Mouse (Mus musculus) forebrain, embryonic 11.5 days (tissue): ENCODE measurements around the gene Mrgpra6. TPM values are rescaled to one million over a fixed set of nuclear protein-coding genes. Genes with fewer than 3 reads are reported as not detected.

Experiments
- ATAC-seq: fragments of 200-750 bp; cut with Nextera tagmentation; replicated peaks from 2 replicates; pipeline ENCODE4 v1.8.0; 2017; ENCODE audit warnings: moderate TSS enrichment; ENCODE audit not compliant: low FRiP score
- DNase-seq: peaks from one replicate; pipeline ENCODE4 v3.0.0-alpha.2; 2017; ENCODE audit warnings: low spot score
- H3K27ac ChIP-seq: fragments of 300-500 bp; sonication (generic); 2 replicates; pipeline ENCODE4 v1.5.1; 2014; ENCODE audit warnings: low read depth, low read length
- H3K27me3 ChIP-seq: fragments of 300-500 bp; sonication (generic); 2 replicates; pipeline ENCODE4 v1.6.1; 2014; ENCODE audit warnings: mild to moderate bottlenecking, low read length, mixed read lengths; ENCODE audit not compliant: control insufficient read depth, insufficient read depth
- H3K36me3 ChIP-seq: fragments of 300-500 bp; sonication (generic); 2 replicates; pipeline ENCODE4 v1.6.1; 2014; ENCODE audit warnings: mild to moderate bottlenecking, low read length, moderate library complexity, mixed read lengths; ENCODE audit not compliant: control insufficient read depth, insufficient read depth
- H3K4me1 ChIP-seq: fragments of 300-500 bp; sonication (generic); replicated peaks from 2 replicates; pipeline ENCODE4 v1.6.1; 2014; ENCODE audit warnings: low read length, mixed read lengths; ENCODE audit not compliant: control insufficient read depth, insufficient read depth
- H3K4me2 ChIP-seq: fragments of 300-500 bp; sonication (generic); 2 replicates; pipeline ENCODE4 v1.6.1; 2014; ENCODE audit warnings: low read depth, mild to moderate bottlenecking, low read length, moderate library complexity, mixed read lengths; ENCODE audit not compliant: severe bottlenecking
- H3K4me3 ChIP-seq: fragments of 300-500 bp; sonication (generic); 2 replicates; pipeline ENCODE4 v1.5.1; 2014; ENCODE audit warnings: low read depth, low read length
- H3K9ac ChIP-seq: fragments of 300-500 bp; sonication (generic); 2 replicates; pipeline ENCODE4 v1.6.1; 2014; ENCODE audit warnings: low read length
- H3K9me3 ChIP-seq: fragments of 300-500 bp; sonication (generic); 2 replicates; pipeline ENCODE4 v1.6.1; 2016; ENCODE audit warnings: low read length, mixed read lengths; ENCODE audit not compliant: control insufficient read depth
- WGBS: fragments of 180-500 bp; shearing (Covaris S2); extraction: QIAGEN DNeasy Blood & Tissue Kit; methylation state at CpG from one replicate; pipeline ENCODE4 v1.1.7; 2014; 5-methylcytosine and 5-hydroxymethylcytosine counted together
- polyA plus RNA-seq: library from polyadenylated mRNA; unstranded; fragments of >200 nt; fragmentation: Nextera tagmentation; extraction: Ambion mirVana; gene quantifications from 2 replicates; pipeline ENCODE4 v1.2.1, GENCODE M21; 2014

Gene Mrgpra6
- not detected in 2 replicates for polyA plus RNA-seq

DNA sequence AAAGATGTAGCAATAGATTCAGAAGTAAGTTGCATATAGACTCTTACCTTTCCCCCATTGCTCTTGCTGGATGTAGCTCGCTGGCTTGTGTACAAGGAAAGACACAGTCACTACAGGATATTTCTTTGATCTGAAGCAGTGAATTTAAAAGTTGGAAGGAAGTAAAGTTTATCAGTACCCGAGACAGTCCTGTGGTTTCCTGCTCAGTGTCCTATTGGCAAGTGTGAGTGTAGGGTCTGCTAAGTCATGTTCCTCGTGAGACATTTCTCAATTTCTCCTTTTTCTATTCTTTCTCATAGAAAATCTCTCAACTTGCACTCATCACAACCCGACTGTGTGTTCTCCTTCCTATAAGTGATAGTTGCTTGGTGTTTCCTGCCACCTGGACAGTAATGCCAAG, at the start of gene Mrgpra6:
TSS of gene Mrgpra6 (minus strand) at position 91 of the 400 bp plus-strand sequence.
- H3K4me3 ChIP-seq: no peak within 1 kb of the TSS
- no peak within 1 kb of the TSS for H3K4me2 ChIP-seq
- no peaks in the 10 kb centered on the region for H3K36me3 ChIP-seq
- WGBS: 80% methylated on average over 4 of the region's 4 CpGs
- DNase-seq: no peak
- no peak for ATAC-seq
- no peak within 1 kb of the TSS for H3K9ac ChIP-seq
- H3K27ac ChIP-seq: no peak within 1 kb of the TSS
- H3K9me3 ChIP-seq: no peaks in the 10 kb centered on the region
- no peaks in the 10 kb centered on the region for H3K27me3 ChIP-seq
- no peaks in the 10 kb centered on the region for H3K4me1 ChIP-seq

DNA sequence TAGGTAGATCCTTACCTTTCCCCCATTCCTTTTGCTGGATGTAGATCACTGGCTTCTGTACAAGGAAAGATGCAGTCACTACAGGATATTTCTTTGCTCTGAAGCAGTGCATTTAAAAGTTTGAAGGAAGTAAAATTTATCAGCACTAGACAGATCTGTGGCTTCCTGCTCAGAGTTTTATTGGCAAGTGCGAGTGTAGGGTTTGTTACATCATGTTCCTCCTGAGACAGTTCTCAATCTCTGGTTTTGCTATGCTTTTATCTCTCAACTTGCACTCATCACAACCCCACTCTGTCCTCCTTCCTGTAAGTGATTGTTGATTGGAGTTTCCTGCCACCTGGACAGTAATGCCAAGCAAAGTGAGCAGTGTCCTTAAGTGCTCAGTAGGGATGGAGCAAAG, 48.0 kb upstream of the Mrgpra6 start, which contains the start of gene Mrgpra9:
TSS of gene Mrgpra9 (minus strand) at position 79 of the 400 bp plus-strand sequence.
- Histone ChIP-seq H3K4me3 (no peak within 1 kb of the TSS), H3K27ac (no peak within 1 kb of the TSS), H3K9me3 (no peaks in the 10 kb centered on the region), H3K4me2 (no peak within 1 kb of the TSS), H3K27me3 (no peaks in the 10 kb centered on the region), H3K36me3 (no peaks in the 10 kb centered on the region), H3K4me1 (no peaks in the 10 kb centered on the region), H3K9ac (no peak within 1 kb of the TSS)
- DNase-seq (no peak), ATAC-seq (no peak)
- 72% methylated on average over 1 of the region's 1 CpGs for WGBS

DNA sequence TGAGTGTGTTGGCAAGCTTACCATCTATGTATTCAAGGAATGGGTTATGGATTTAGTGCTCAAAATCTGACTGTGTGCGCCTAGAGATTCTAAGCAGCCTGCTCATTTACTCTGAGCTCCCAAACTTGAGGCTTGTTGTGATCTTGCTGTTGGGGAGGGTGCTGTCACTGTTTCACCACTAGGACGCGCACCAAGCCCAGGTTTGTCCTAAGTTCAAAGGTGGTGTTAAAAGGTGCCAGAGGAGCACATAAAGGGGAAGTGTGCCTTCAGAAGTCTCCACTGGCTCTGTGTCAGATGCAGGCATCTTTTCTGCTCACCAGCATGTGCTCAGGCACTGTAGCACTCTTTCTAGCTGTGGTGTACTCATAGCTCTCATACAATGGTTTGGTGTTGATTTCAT, 39.9 kb upstream of the Mrgpra6 start:
- Histone ChIP-seq H3K4me2 (no peak overlapping the region), H3K27me3 (no peaks in the 10 kb centered on the region), H3K4me1 (no peaks in the 10 kb centered on the region), H3K36me3 (no peaks in the 10 kb centered on the region), H3K9ac (no peak overlapping the region), H3K4me3 (no peak overlapping the region), H3K9me3 (no peaks in the 10 kb centered on the region), H3K27ac (no peak overlapping the region)
- DNase-seq (no peak), ATAC-seq (no peak)
- WGBS: 68% methylated on average over 3 of the region's 3 CpGs

DNA sequence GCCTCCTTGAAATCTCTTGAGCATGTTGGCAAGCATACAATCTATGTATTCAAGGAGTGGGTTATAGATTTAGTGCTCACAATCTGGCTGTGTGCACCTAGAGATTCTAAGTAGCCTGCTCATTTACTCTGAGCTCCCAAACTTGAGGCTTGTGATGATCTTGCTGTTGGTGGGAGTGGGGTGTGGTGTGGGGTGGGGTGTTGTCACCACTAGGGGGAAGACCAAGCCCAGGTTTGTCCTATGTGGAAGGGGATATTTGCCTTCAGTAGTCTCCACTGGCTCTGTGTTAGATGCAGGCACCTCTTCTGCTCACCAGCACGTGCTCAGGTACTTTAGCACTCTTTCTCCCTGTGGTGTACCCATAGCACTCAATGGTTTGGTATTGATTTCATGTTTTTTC, 9.4 kb downstream of the Mrgpra6 start:
- no peaks in the 10 kb centered on the region for H3K9me3 ChIP-seq
- no peaks in the 10 kb centered on the region for H3K36me3 ChIP-seq
- DNase-seq (no peak), ATAC-seq (no peak)
- H3K4me1 ChIP-seq: no peaks in the 10 kb centered on the region
- no peaks in the 10 kb centered on the region for H3K27me3 ChIP-seq
- no peak overlapping the region for H3K27ac ChIP-seq
- H3K4me2 ChIP-seq: no peak overlapping the region
- H3K4me3 ChIP-seq: no peak overlapping the region
- no peak overlapping the region for H3K9ac ChIP-seq
- WGBS: 63% methylated on average over 1 of the region's 1 CpGs

- 79% methylated on average over 5 of the region's 5 CpGs for WGBS
- no peak overlapping the region for H3K27ac ChIP-seq
- H3K4me3 ChIP-seq: no peak overlapping the region
- no peak for DNase-seq
- H3K4me2 ChIP-seq: no peak overlapping the region
- H3K9me3 ChIP-seq: no peaks in the 10 kb centered on the region
- no peaks in the 10 kb centered on the region for H3K4me1 ChIP-seq
- ATAC-seq: no peak
- no peaks in the 10 kb centered on the region for H3K36me3 ChIP-seq
- H3K9ac ChIP-seq: no peak overlapping the region
- H3K27me3 ChIP-seq: no peaks in the 10 kb centered on the region
Observed at GRCm38 (mm10) chr7:47170814-47171213, 33.9 kb downstream of the Mrgpra6 start.

GRCm38 (mm10) chr7:47165028-47165427, 39.7 kb downstream of the Mrgpra6 start:
- Histone ChIP-seq H3K4me2 (no peak overlapping the region), H3K4me1 (no peaks in the 10 kb centered on the region), H3K4me3 (no peak overlapping the region), H3K27me3 (no peaks in the 10 kb centered on the region), H3K27ac (no peak overlapping the region), H3K36me3 (no peaks in the 10 kb centered on the region), H3K9ac (no peak overlapping the region), H3K9me3 (no peaks in the 10 kb centered on the region)
- 80% methylated on average over 4 of the region's 4 CpGs for WGBS
- ATAC-seq: no peak
- no peak for DNase-seq

DNA sequence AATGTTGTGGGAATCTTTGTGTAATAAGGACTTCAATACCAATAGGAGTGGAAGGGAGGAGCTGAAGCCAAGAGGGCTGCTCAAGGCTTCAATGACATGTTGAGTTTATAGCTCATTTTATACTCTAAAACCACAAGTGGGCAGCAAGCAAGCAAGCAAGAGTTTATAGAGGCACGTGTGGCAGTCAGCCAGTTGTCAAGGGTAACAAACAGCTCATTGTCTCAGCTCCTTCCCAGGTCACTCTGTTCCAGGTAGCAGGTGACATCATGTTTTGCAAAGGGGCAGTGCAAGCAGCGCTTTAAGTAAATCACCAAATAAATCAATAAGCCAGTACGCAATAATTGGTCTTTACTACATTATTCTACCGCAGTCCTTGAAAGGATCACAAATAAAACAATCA, 41.5 kb downstream of the Mrgpra6 start:
- no peaks in the 10 kb centered on the region for H3K27me3 ChIP-seq
- no peak overlapping the region for H3K4me3 ChIP-seq
- 81% methylated on average over 4 of the region's 4 CpGs for WGBS
- H3K36me3 ChIP-seq: no peaks in the 10 kb centered on the region
- no peak for DNase-seq
- H3K9me3 ChIP-seq: no peaks in the 10 kb centered on the region
- no peaks in the 10 kb centered on the region for H3K4me1 ChIP-seq
- no peak for ATAC-seq
- no peak overlapping the region for H3K9ac ChIP-seq
- no peak overlapping the region for H3K4me2 ChIP-seq
- H3K27ac ChIP-seq: no peak overlapping the region

DNA sequence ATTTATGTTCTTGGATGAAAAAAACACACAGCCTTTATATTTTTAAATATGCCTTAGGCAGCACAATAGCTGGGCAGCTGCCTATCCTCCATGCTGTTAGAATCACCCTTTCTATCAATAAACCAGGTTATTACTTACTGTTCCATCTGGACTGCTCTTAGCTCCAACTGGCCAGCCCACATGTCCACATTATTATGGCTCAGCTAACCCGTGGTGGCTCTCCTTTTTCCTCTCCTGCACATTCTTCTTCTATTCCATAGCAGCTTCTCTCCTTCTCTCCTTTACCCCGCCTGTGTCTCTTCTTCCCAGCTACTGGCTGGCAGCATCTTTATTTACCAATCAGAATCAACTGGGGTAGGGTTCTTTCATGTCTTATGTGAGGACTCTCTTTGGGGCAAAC, 46.3 kb downstream of the Mrgpra6 start:
- Histone ChIP-seq H3K27ac (no peak overlapping the region), H3K27me3 (no peaks in the 10 kb centered on the region), H3K4me2 (no peak overlapping the region), H3K4me3 (no peak overlapping the region), H3K9me3 (no peaks in the 10 kb centered on the region), H3K4me1 (no peaks in the 10 kb centered on the region), H3K36me3 (no peaks in the 10 kb centered on the region), H3K9ac (no peak overlapping the region)
- WGBS: 63% methylated on average over 2 of the region's 2 CpGs
- ATAC-seq: no peak
- no peak for DNase-seq

DNA sequence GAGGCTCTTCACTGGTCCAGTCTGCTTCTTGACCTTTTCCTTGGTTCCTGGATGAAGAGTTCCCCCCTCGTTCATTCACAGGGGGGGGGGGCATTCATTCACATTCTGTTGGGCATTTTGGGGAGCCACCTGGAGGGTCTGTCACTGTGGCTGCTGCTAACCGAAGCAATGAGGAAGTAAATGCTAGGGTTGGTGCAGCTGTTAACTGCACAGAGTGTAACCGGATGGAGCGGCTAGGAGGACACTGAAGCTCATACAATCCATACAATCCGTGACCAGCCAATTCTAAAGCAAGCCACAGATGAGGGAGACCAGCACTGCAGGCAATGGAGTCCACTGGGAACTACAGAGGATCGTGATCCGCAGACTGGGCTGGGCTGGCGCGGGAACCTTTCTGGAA, 47.0 kb downstream of the Mrgpra6 start:
- 86% methylated on average over 9 of the region's 9 CpGs for WGBS
- H3K27ac ChIP-seq: no peak overlapping the region
- no peak for ATAC-seq
- no peaks in the 10 kb centered on the region for H3K4me1 ChIP-seq
- no peak overlapping the region for H3K4me3 ChIP-seq
- H3K36me3 ChIP-seq: no peaks in the 10 kb centered on the region
- no peaks in the 10 kb centered on the region for H3K9me3 ChIP-seq
- no peak for DNase-seq
- no peak overlapping the region for H3K9ac ChIP-seq
- no peaks in the 10 kb centered on the region for H3K27me3 ChIP-seq
- H3K4me2 ChIP-seq: no peak overlapping the region
